Mouse (Mus musculus): ENCODE results near the gene Sorcs1. TPM values are rescaled to one million over a fixed set of nuclear protein-coding genes. Genes with fewer than 3 reads are reported as not detected.

The Sorcs1 gene
- total RNA-seq, 2 experiments from 2014 or later, result 7.0 to 9.5 TPM

- DNase-seq (ENCODE audit: low spot score in 2 of 2), result no peak
These were observed 384.2 kb downstream of the Sorcs1 start for GRCm38 (mm10) chr19:50294205-50294604.

- DNase-seq (ENCODE audit: low spot score in 2 of 2), result peak in 1 of 2 experiments; percentile 36
These were observed 414.0 kb downstream of the Sorcs1 start for GRCm38 (mm10) chr19:50264450-50264849.

GRCm38 (mm10) chr19:50258718-50259413 lies 419.6 kb downstream of the Sorcs1 start:
- DNase-seq (ENCODE audit: low spot score in 2 of 2), result peak; percentile 56 to 82

GRCm38 (mm10) chr19:50220476-50220875 lies 458.0 kb downstream of the Sorcs1 start:
- DNase-seq (ENCODE audit: low spot score in 2 of 2), result no peak

- peak; percentile 11 to 16 for DNase-seq (ENCODE audit: low spot score in 2 of 2)
These were observed 463.8 kb downstream of the Sorcs1 start for GRCm38 (mm10) chr19:50214466-50215228.

- no peak for DNase-seq (ENCODE audit: low spot score in 2 of 2)
These were observed 468.0 kb downstream of the Sorcs1 start for GRCm38 (mm10) chr19:50210456-50210855.

- no peak for DNase-seq (ENCODE audit: low spot score in 2 of 2)
These were observed 474.1 kb downstream of the Sorcs1 start for GRCm38 (mm10) chr19:50204341-50204740.

GRCm38 (mm10) chr19:50196592-50196991 lies 481.9 kb downstream of the Sorcs1 start:
- no peak for DNase-seq (ENCODE audit: low spot score in 2 of 2)

GRCm38 (mm10) chr19:50185769-50186715 lies 492.4 kb downstream of the Sorcs1 start:
- no peak for DNase-seq (ENCODE audit: low spot score in 2 of 2)

- DNase-seq (ENCODE audit: low spot score in 2 of 2), result peak; percentile 52 to 60
These were observed 493.4 kb downstream of the Sorcs1 start for GRCm38 (mm10) chr19:50184901-50185623.

- DNase-seq (ENCODE audit: low spot score in 2 of 2), result no peak
These were observed 499.6 kb downstream of the Sorcs1 start for GRCm38 (mm10) chr19:50178851-50179250.

- DNase-seq (ENCODE audit: low spot score in 2 of 2), result no peak
These were observed 500.3 kb downstream of the Sorcs1 start for GRCm38 (mm10) chr19:50178151-50178550.

GRCm38 (mm10) chr19:50171849-50172248 lies 506.6 kb downstream of the Sorcs1 start:
- peak in 1 of 2 experiments; percentile 25 for DNase-seq (ENCODE audit: low spot score in 2 of 2)

GRCm38 (mm10) chr19:50151111-50151510 lies 527.3 kb downstream of the Sorcs1 start:
- no peak for DNase-seq (ENCODE audit: low spot score in 2 of 2)

GRCm38 (mm10) chr19:50145919-50146318 lies 532.5 kb downstream of the Sorcs1 start:
- peak; percentile 5 to 42 for DNase-seq (ENCODE audit: low spot score in 2 of 2)

GRCm38 (mm10) chr19:50141853-50142252 lies 536.6 kb downstream of the Sorcs1 start:
- DNase-seq (ENCODE audit: low spot score in 2 of 2), result peak; percentile 26 to 56

- no peak for DNase-seq (ENCODE audit: low spot score in 2 of 2)
These were observed 543.8 kb downstream of the Sorcs1 start for GRCm38 (mm10) chr19:50134656-50135055.

- DNase-seq (ENCODE audit: low spot score in 2 of 2), result no peak
These were observed 572.4 kb downstream of the Sorcs1 start for GRCm38 (mm10) chr19:50105842-50106585.

All from layer of hippocampus, postnatal 14 days (tissue).